Mouse (Mus musculus) liver, postnatal 0 days (tissue): Measurements from ENCODE around the gene Tspo2.

Experiments used
- CTCF ChIP-seq: sonication (generic); IDR thresholded peaks from 2 replicates; pipeline ENCODE4 v1.5.1; 2016; ENCODE audit warnings: antibody characterized with exemption, low read depth
- EP300 ChIP-seq: IDR thresholded peaks from 2 replicates; pipeline ENCODE4 v1.6.1; 2016; ENCODE audit warnings: antibody characterized with exemption, low read depth, mild to moderate bottlenecking

DNA sequence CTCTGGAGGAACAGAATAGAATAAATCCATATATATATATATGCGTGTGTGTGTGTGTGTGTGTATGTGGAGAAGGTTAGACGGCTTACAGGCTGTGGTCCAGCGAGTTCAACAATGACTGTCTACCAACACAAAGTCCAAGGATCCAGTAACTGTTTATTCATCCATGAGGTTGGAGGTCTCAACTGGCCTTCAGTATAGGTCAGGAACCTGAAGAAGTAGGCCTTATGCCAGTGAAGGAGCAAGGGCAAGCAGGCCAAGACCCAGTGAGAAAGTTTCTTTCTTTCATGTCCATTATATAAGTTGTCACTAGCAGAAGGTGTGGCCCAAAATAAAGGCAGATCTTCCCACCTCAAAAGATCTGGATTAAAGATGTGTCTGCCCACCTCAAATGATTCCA, 48.6 kb downstream of the Tspo2 start:
- no peak for TF ChIP-seq CTCF
- TF ChIP-seq EP300, result no peak
